Mouse (Mus musculus) ES-E14 (cell line): ENCODE data around the gene Tufm. TPM values are rescaled to one million over a fixed set of nuclear protein-coding genes. Genes with fewer than 3 reads are reported as not detected.
"Not testable (repeated sequence)": the region's sequence is repeated elsewhere in the genome, so short reads cannot be mapped to it uniquely, and the experiment has no call there.

Experiments
- DNase-seq: peaks from one replicate; pipeline ENCODE4 v3.0.0-alpha.2; 2013; ENCODE audit warnings: low read depth, low spot score
- H3K27ac ChIP-seq: 2 replicates; pipeline ENCODE4 v1.5.1; 2012; ENCODE audit warnings: low read depth, mild to moderate bottlenecking, low read length, moderate library complexity, mixed read lengths; ENCODE audit not compliant: poor library complexity, insufficient read depth, severe bottlenecking
- H3K36me3 ChIP-seq: 2 replicates; pipeline ENCODE4 v1.6.1; 2012; ENCODE audit warnings: mild to moderate bottlenecking, low read length, moderate library complexity, mixed read lengths; ENCODE audit not compliant: control insufficient read depth, poor library complexity, insufficient read depth, severe bottlenecking
- H3K4me1 ChIP-seq, 2 experiments: fragments of 150-350 bp in 1 of 2; sonication (generic) in 1 of 2; 2 replicates each; pipeline ENCODE4 v1.6.1; 2012; ENCODE audit warnings: low read length in 2 of 2, mild to moderate bottlenecking in 1 of 2, mixed read lengths in 1 of 2; ENCODE audit not compliant: control insufficient read depth in 2 of 2, insufficient read depth in 2 of 2, poor library complexity in 1 of 2
- H3K4me3 ChIP-seq, 2 experiments: fragments of 150-350 bp in 1 of 2; sonication (generic) in 1 of 2; 2 replicates each; pipeline ENCODE4 v1.5.1; 2012; ENCODE audit warnings: low read length in 2 of 2, low read depth in 1 of 2, mild to moderate bottlenecking in 1 of 2, mixed read lengths in 1 of 2; ENCODE audit not compliant: insufficient read depth in 1 of 2, poor library complexity in 1 of 2, severe bottlenecking in 1 of 2
- H3K9ac ChIP-seq: 2 replicates; pipeline ENCODE4 v1.6.1; 2012; ENCODE audit warnings: low read depth, mild to moderate bottlenecking, low read length, mixed read lengths; ENCODE audit not compliant: poor library complexity, insufficient read depth, severe bottlenecking
- H3K9me3 ChIP-seq: fragments of 150-350 bp; sonication (generic); 2 replicates; pipeline ENCODE4 v1.6.1; 2012; ENCODE audit warnings: low read depth, mild to moderate bottlenecking, low read length; ENCODE audit not compliant: control insufficient read depth, insufficient read depth
- CHD2 ChIP-seq: IDR thresholded peaks from 2 replicates; pipeline ENCODE4 v1.6.1; 2014; ENCODE audit warnings: mild to moderate bottlenecking, low read depth, low read length, inconsistent platforms
- HCFC1 ChIP-seq: IDR thresholded peaks from 2 replicates; pipeline ENCODE4 v1.6.1; 2012; ENCODE audit warnings: low read length, inconsistent platforms, borderline replicate concordance; ENCODE audit not compliant: insufficient read depth
- MAFK ChIP-seq: IDR thresholded peaks from 2 replicates; pipeline ENCODE4 v1.6.1; 2014; ENCODE audit warnings: mild to moderate bottlenecking, low read depth, low read length, inconsistent platforms; ENCODE audit not compliant: insufficient read depth
- ZC3H11A ChIP-seq: IDR thresholded peaks from 2 replicates; pipeline ENCODE4 v1.6.1; 2012; ENCODE audit warnings: low read depth, mild to moderate bottlenecking, inconsistent platforms, low read length, borderline replicate concordance
- ZNF384 ChIP-seq: IDR thresholded peaks from 2 replicates; pipeline ENCODE4 v1.6.1; 2012; ENCODE audit warnings: low read depth, low read length, inconsistent platforms
- in situ Hi-C, 2 experiments: fragments of 600-800 bp; cut with MboI; formaldehyde crosslinking; loops; one replicate each; pipeline ENCODE4 v1.15.1; 2025; ENCODE audit warnings: low sequenced_read_pairs in 2 of 2, inconsistent platforms in 1 of 2; ENCODE audit not compliant: unreplicated experiment in 2 of 2
- total RNA-seq: library from RNA; depleted of rRNA; stranded (reverse); fragments of 300-350 nt; gene quantifications from 2 replicates; pipeline ENCODE4 v1.2.3, GENCODE M21; 2012

Tufm gene
- total RNA-seq, 1 experiment = 133 TPM

- H3K27ac ChIP-seq = peak overlapping the region; percentile 78; the same call in 1 of the 2 replicates
- TF ChIP-seq MAFK (no peak), ZNF384 (no peak), HCFC1 (no peak), ZC3H11A (no peak), CHD2 (no peak)
Measured at GRCm38 (mm10) chr7:126482392-126482871, 4.7 kb upstream of the Tufm start.

GRCm38 (mm10) chr7:126487617-126488385 is 640 bp downstream of the Tufm start:
- H3K9me3 ChIP-seq, in situ Hi-C loops, DNase-seq, H3K27ac ChIP-seq, H3K4me1 ChIP-seq: not testable (repeated sequence)
- H3K36me3 ChIP-seq = peaks cover 37% of the 10 kb centered on the region
- peak overlapping the region; percentile 80 for H3K9ac ChIP-seq
- H3K4me3 ChIP-seq = peak overlapping the region; percentile 79 to 82

More at GRCm38 (mm10) chr7:126482392-126482871, 4.7 kb upstream of the Tufm start:
- H3K4me3 ChIP-seq = peak overlapping the region; percentile 15 to 76; a peak in 3 of 4 replicates
- peaks cover 0 to 3% of the 10 kb centered on the region in 2 experiments; a peak in 2 of 4 replicates for H3K4me1 ChIP-seq
- H3K36me3 ChIP-seq = no peaks in the 10 kb centered on the region
- peak overlapping the region; percentile 52; the same call in 1 of the 2 replicates for H3K9ac ChIP-seq
- in situ Hi-C loops = no loop called here
- peak; percentile 83 for DNase-seq
- no peaks in the 10 kb centered on the region for H3K9me3 ChIP-seq

GRCm38 (mm10) chr7:126491005-126491404 is 3.8 kb downstream of the Tufm start:
- Histone ChIP-seq H3K36me3 (peaks cover 66% of the 10 kb centered on the region), H3K9ac (no peak overlapping the region)
- in situ Hi-C loops = no loop called here

GRCm38 (mm10) chr7:126491973-126492372 is 4.8 kb downstream of the Tufm start:
- H3K36me3 ChIP-seq = peaks cover 73% of the 10 kb centered on the region
- H3K4me3 ChIP-seq = no peak overlapping the region

More at GRCm38 (mm10) chr7:126491005-126491404, 3.8 kb downstream of the Tufm start:
- Histone ChIP-seq H3K4me1 (peaks cover 2 to 10% of the 10 kb centered on the region in 2 experiments; a peak in 1 of 4 replicates), H3K27ac (no peak overlapping the region), H3K9me3 (no peaks in the 10 kb centered on the region), H3K4me3 (no peak overlapping the region)
- no peak for DNase-seq
- TF ChIP-seq HCFC1 (no peak), CHD2 (no peak), ZNF384 (no peak), ZC3H11A (no peak), MAFK (no peak)

More at GRCm38 (mm10) chr7:126491973-126492372, 4.8 kb downstream of the Tufm start:
- in situ Hi-C loops = no loop called here
- TF ChIP-seq ZC3H11A = no peak
- TF ChIP-seq HCFC1 = no peak
- TF ChIP-seq MAFK = no peak
- no peak for TF ChIP-seq CHD2
- TF ChIP-seq ZNF384 = no peak
- Histone ChIP-seq H3K27ac (peak overlapping the region; percentile 26; the same call in 1 of the 2 replicates), H3K9ac (peak overlapping the region; percentile 14; the same call in 1 of the 2 replicates), H3K4me1 (peaks cover 2 to 10% of the 10 kb centered on the region in 2 experiments; a peak in 1 of 4 replicates), H3K9me3 (no peaks in the 10 kb centered on the region)
- DNase-seq = no peak
